Comparison of ENCODE assay signal across 19 mouse cellular contexts in genomic region chr8:121621879-121622278, GRCm38 (mm10). TPM values are rescaled to one million over a fixed set of nuclear protein-coding genes. Genes with fewer than 3 reads are reported as not detected.
DNase-seq lines count a peak whose midpoint lies in the region; ATAC-seq and TF ChIP-seq lines count a peak whose summit lies in the region.
"Had no signal": no experiment of that assay in that cellular context is flagged by ENCODE, and none has a peak within 500 bp of the region (broad histone marks: within the 10 kb centered on the region; RNA-seq: fewer than 3 reads in every experiment).

No protein-coding gene starts in this region.

- no peak overlapping the region for H3K27ac ChIP-seq in intestine, postnatal 0 days (ENCODE audit: low read depth, low read length)
- no peak overlapping the region for H3K27ac ChIP-seq in intestine, embryonic 15.5 days
- H3K27ac ChIP-seq in liver, postnatal 0 days (ENCODE audit: low read depth): no peak overlapping the region
- H3K27ac ChIP-seq in liver, embryonic 11.5 days (ENCODE audit: low read depth, low read length): no peak overlapping the region
- H3K27ac ChIP-seq in CH12.LX (ENCODE audit: insufficient read depth, low read depth): no peak overlapping the region
- H3K27ac ChIP-seq: embryonic facial prominence, embryonic 13.5 days; limb, embryonic 15.5 days; macrophage; midbrain, embryonic 12.5 days; neural tube, embryonic 15.5 days had no signal

- dilution Hi-C loops in CH12.LX (cut with MboI; ENCODE audit: extremely low pct_ligation_motif_present, extremely low pct_unique_long_range_greater_than_20kb, low sequenced_read_pairs): no loop called here

- TF ChIP-seq CTCF in intestine, postnatal 0 days (IDR thresholded peaks at IDR 0.05; ENCODE audit: low read depth): peak; percentile 54
- TF ChIP-seq CTCF in liver, postnatal 0 days (IDR thresholded peaks at IDR 0.05; ENCODE audit: low read depth): peak; percentile 34
- peak in 1 of 2 experiments; percentile 44; a peak in 2 of 4 replicates for TF ChIP-seq CTCF in CH12.LX (conservative IDR thresholded peaks at IDR 0.05 in 1 of 2, IDR thresholded peaks at IDR 0.05 in 1 of 2; ENCODE audit: low read depth in 2 of 2, low read length in 2 of 2)

- WGBS in intestine, postnatal 0 days: 66% methylated on average over 1 of the region's 1 CpGs
- 63% methylated on average over 1 of the region's 1 CpGs for WGBS in intestine, embryonic 15.5 days
- 46% methylated on average over 1 of the region's 1 CpGs for WGBS in liver, postnatal 0 days (ENCODE audit: insufficient replicate concordance)
- whole genome bisulfite sequencing in liver, embryonic 11.5 days: 54% methylated on average over 1 of the region's 1 CpGs

- H3K27me3 ChIP-seq in intestine, postnatal 0 days (replicated peaks; ENCODE audit: control insufficient read depth, insufficient read depth, low read length): no peaks in the 10 kb centered on the region
- no peaks in the 10 kb centered on the region for H3K27me3 ChIP-seq in intestine, embryonic 15.5 days (replicated peaks)
- no peaks in the 10 kb centered on the region for H3K27me3 ChIP-seq in liver, postnatal 0 days (ENCODE audit: insufficient read depth, low read length)
- H3K27me3 ChIP-seq in liver, embryonic 11.5 days (replicated peaks; ENCODE audit: control insufficient read depth, insufficient read depth, low read length): no peaks in the 10 kb centered on the region
- H3K27me3 ChIP-seq in CH12.LX (replicated peaks): peaks cover 92% of the 10 kb centered on the region
- H3K27me3 ChIP-seq: embryonic facial prominence, embryonic 13.5 days; heart, embryonic 12.5 days; limb, embryonic 15.5 days; midbrain, embryonic 12.5 days; neural tube, embryonic 15.5 days had no signal

- peaks cover 11% of the 10 kb centered on the region for H3K36me3 ChIP-seq in intestine, postnatal 0 days (ENCODE audit: control insufficient read depth, insufficient read depth)
- H3K36me3 ChIP-seq in intestine, embryonic 15.5 days: 0 out of 2 replicates have a peak, but pooled peaks cover 5% of the 10 kb centered on the region
- H3K36me3 ChIP-seq in liver, postnatal 0 days (replicated peaks; ENCODE audit: insufficient read depth, low read length): no peaks in the 10 kb centered on the region; the same call in 1 of the 2 replicates
- no peaks in the 10 kb centered on the region; the same call in 1 of the 2 replicates for H3K36me3 ChIP-seq in liver, embryonic 11.5 days (ENCODE audit: control insufficient read depth, insufficient read depth, low read length)
- H3K36me3 ChIP-seq in CH12.LX (replicated peaks in 1 of 2; ENCODE audit: control insufficient read depth in 1 of 2, insufficient read depth in 1 of 2, low read length in 1 of 2): no peaks in the 10 kb centered on the region

- H3K79me2 ChIP-seq in CH12.LX (replicated peaks; ENCODE audit: control insufficient read depth, extremely low read depth, insufficient read depth, poor library complexity, severe bottlenecking): no peaks in the 10 kb centered on the region

- ATAC-seq in intestine, postnatal 0 days: no peak
- no peak for ATAC-seq in intestine, embryonic 15.5 days
- ATAC-seq in liver, postnatal 0 days: no peak
- no peak for ATAC-seq in liver, embryonic 11.5 days (replicated peaks; ENCODE audit: low FRiP score)

- no peaks in the 10 kb centered on the region for H3K9me3 ChIP-seq in intestine, postnatal 0 days (ENCODE audit: control insufficient read depth)
- no peaks in the 10 kb centered on the region for H3K9me3 ChIP-seq in intestine, embryonic 15.5 days
- no peaks in the 10 kb centered on the region for H3K9me3 ChIP-seq in liver, postnatal 0 days (ENCODE audit: low read length)
- no peaks in the 10 kb centered on the region for H3K9me3 ChIP-seq in liver, embryonic 11.5 days (ENCODE audit: control insufficient read depth, low read length)
- H3K9me3 ChIP-seq in CH12.LX (replicated peaks; ENCODE audit: low read length): no peaks in the 10 kb centered on the region
- H3K9me3 ChIP-seq: embryonic facial prominence, embryonic 13.5 days; heart, embryonic 12.5 days; limb, embryonic 15.5 days; midbrain, embryonic 12.5 days; neural tube, embryonic 15.5 days had no signal

- TF ChIP-seq POLR2A in CH12.LX (IDR thresholded peaks at IDR 0.05; ENCODE audit: low read depth, low read length): no peak

- H3K4me3 ChIP-seq in intestine, postnatal 0 days (ENCODE audit: low read depth, low read length): no peak overlapping the region
- H3K4me3 ChIP-seq in intestine, embryonic 15.5 days (replicated peaks): no peak overlapping the region
- H3K4me3 ChIP-seq in liver, postnatal 0 days (ENCODE audit: low read depth, low read length): no peak overlapping the region
- H3K4me3 ChIP-seq in liver, embryonic 11.5 days (ENCODE audit: low read depth, low read length): no peak overlapping the region
- H3K4me3 ChIP-seq in CH12.LX (replicated peaks in 1 of 3; ENCODE audit: low read depth in 2 of 3, low read length in 2 of 3, poor library complexity in 1 of 3): no peak overlapping the region
- H3K4me3 ChIP-seq: embryonic facial prominence, embryonic 13.5 days; heart, embryonic 12.5 days; limb, embryonic 15.5 days; midbrain, embryonic 12.5 days; neural tube, embryonic 15.5 days had no signal

- H3K4me2 ChIP-seq in intestine, postnatal 0 days (replicated peaks; ENCODE audit: low read depth): no peak overlapping the region
- H3K4me2 ChIP-seq in intestine, embryonic 15.5 days (replicated peaks): no peak overlapping the region
- H3K4me2 ChIP-seq in liver, postnatal 0 days (ENCODE audit: low read depth, low read length): no peak overlapping the region
- H3K4me2 ChIP-seq in liver, embryonic 11.5 days: no peak overlapping the region
- no peak overlapping the region for H3K4me2 ChIP-seq in CH12.LX (ENCODE audit: insufficient read depth, low read depth, poor library complexity, severe bottlenecking)
- H3K4me2 ChIP-seq: embryonic facial prominence, embryonic 13.5 days; heart, embryonic 12.5 days; limb, embryonic 15.5 days; midbrain, embryonic 12.5 days; neural tube, embryonic 15.5 days had no signal

- in situ Hi-C loops in CH12.LX (cut with MboI; ENCODE audit: low pct_ligation_motif_present, low pct_unique_long_range_greater_than_20kb, low sequenced_read_pairs): no loop called here

- peaks cover 7% of the 10 kb centered on the region for H3K4me1 ChIP-seq in intestine, postnatal 0 days (replicated peaks; ENCODE audit: control insufficient read depth, insufficient read depth, low read length)
- H3K4me1 ChIP-seq in intestine, embryonic 15.5 days (replicated peaks): peaks cover 27% of the 10 kb centered on the region
- H3K4me1 ChIP-seq in liver, postnatal 0 days (ENCODE audit: insufficient read depth): peaks cover 17% of the 10 kb centered on the region
- peaks cover 6% of the 10 kb centered on the region for H3K4me1 ChIP-seq in liver, embryonic 11.5 days (replicated peaks; ENCODE audit: control insufficient read depth, insufficient read depth, low read length)
- H3K4me1 ChIP-seq in CH12.LX (ENCODE audit: control insufficient read depth in 1 of 2, insufficient read depth in 2 of 2): no peaks in the 10 kb centered on the region

- DNase-seq in liver, postnatal 0 days: no peak
- no peak for DNase-seq in liver, embryonic 11.5 days (ENCODE audit: low spot score)
- DNase-seq in CH12.LX (ENCODE audit: extremely low read depth): no peak
- DNase-seq in brain, adult 2 months (ENCODE audit: low read depth, low spot score): peak; percentile 60
- no peak for DNase-seq in right cerebral cortex, postnatal 25 days
- no peak for DNase-seq in thymus, adult 18-20 months
- DNase-seq: adrenal gland, postnatal 10 days; cerebellum, adult 2 months; gastrocnemius, postnatal 36 days; right cerebral cortex, postnatal 4 days; thymus, postnatal 4 days had no signal

- no peak for TF ChIP-seq EP300 in liver, postnatal 0 days (IDR thresholded peaks at IDR 0.05; ENCODE audit: low read depth)
- no peak for TF ChIP-seq EP300 in CH12.LX (IDR thresholded peaks at IDR 0.05; ENCODE audit: low read length)

- peak; percentile 30 for TF ChIP-seq RAD21 in CH12.LX (IDR thresholded peaks at IDR 0.05; ENCODE audit: low read depth, low read length)

- H3K9ac ChIP-seq in intestine, postnatal 0 days (ENCODE audit: low read depth, low read length): no peak overlapping the region
- H3K9ac ChIP-seq in intestine, embryonic 15.5 days: no peak overlapping the region
- H3K9ac ChIP-seq in liver, postnatal 0 days (replicated peaks): no peak overlapping the region
- no peak overlapping the region for H3K9ac ChIP-seq in liver, embryonic 11.5 days (ENCODE audit: low read depth, low read length)
- no peak overlapping the region for H3K9ac ChIP-seq in CH12.LX (ENCODE audit: insufficient read depth, low read depth)
- H3K9ac ChIP-seq: embryonic facial prominence, embryonic 13.5 days; heart, embryonic 12.5 days; limb, embryonic 15.5 days; midbrain, embryonic 12.5 days; neural tube, embryonic 15.5 days had no signal

TF ChIP-seq in CH12.LX, 34 proteins besides CTCF, POLR2A, EP300 and RAD21 (continues in another document):
- TF ChIP-seq SMC3 (IDR thresholded peaks at IDR 0.05; ENCODE audit: low read depth, low read length): peak; percentile 12; the same call in 1 of the 2 replicates

RNA-seq across cellular contexts. Expression of gene Zcchc14, which starts 30.8 kb away (rescaled TPM):
- polyA plus RNA-seq in intestine, postnatal 0 days (2015; fragmentation: Nextera tagmentation; extraction: Ambion mirVana): 6.9 and 8.3 TPM in 2 replicates
- polyA plus RNA-seq in intestine, embryonic 15.5 days (2015; fragmentation: Nextera tagmentation; extraction: Ambion mirVana): 10.7 and 11.2 TPM in 2 replicates
- polyA plus RNA-seq in liver, postnatal 0 days (2015; fragmentation: Nextera tagmentation; extraction: Ambion mirVana): 1.9 and 2.3 TPM in 2 replicates
- 6.2 and 7.3 TPM in 2 replicates for polyA plus RNA-seq in liver, embryonic 11.5 days (2014; fragmentation: Nextera tagmentation; extraction: Ambion mirVana)
- not detected in 2 replicates for total RNA-seq in CH12.LX (2012; rRNA removed)
- total RNA-seq in CH12.LX (2014; rRNA removed): not detected in 2 replicates
- not detected in 2 replicates for polyA plus RNA-seq in CH12.LX (2012; ENCODE audit: insufficient read length, low read depth)

RNA-seq across cellular contexts. Expression of gene Map1lc3b, which starts 31.7 kb away (rescaled TPM):
- polyA plus RNA-seq in intestine, postnatal 0 days (2015; fragmentation: Nextera tagmentation; extraction: Ambion mirVana): 264 and 267 TPM in 2 replicates
- 177 and 190 TPM in 2 replicates for polyA plus RNA-seq in intestine, embryonic 15.5 days (2015; fragmentation: Nextera tagmentation; extraction: Ambion mirVana)
- 205 and 222 TPM in 2 replicates for polyA plus RNA-seq in liver, postnatal 0 days (2015; fragmentation: Nextera tagmentation; extraction: Ambion mirVana)
- polyA plus RNA-seq in liver, embryonic 11.5 days (2014; fragmentation: Nextera tagmentation; extraction: Ambion mirVana): 161 and 167 TPM in 2 replicates
- 49.4 and 55.8 TPM in 2 replicates for total RNA-seq in CH12.LX (2012; rRNA removed)
- 48.9 and 53.7 TPM in 2 replicates for total RNA-seq in CH12.LX (2014; rRNA removed)
- 45.7 and 56.2 TPM in 2 replicates for polyA plus RNA-seq in CH12.LX (2012; ENCODE audit: insufficient read length, low read depth)

RNA-seq across cellular contexts. Expression of gene Fbxo31, which starts 43.3 kb away (rescaled TPM):
- polyA plus RNA-seq in intestine, postnatal 0 days (2015; fragmentation: Nextera tagmentation; extraction: Ambion mirVana): 4.5 and 5.6 TPM in 2 replicates
- 13.2 and 14.0 TPM in 2 replicates for polyA plus RNA-seq in intestine, embryonic 15.5 days (2015; fragmentation: Nextera tagmentation; extraction: Ambion mirVana)
- 12.3 and 13.9 TPM in 2 replicates for polyA plus RNA-seq in liver, postnatal 0 days (2015; fragmentation: Nextera tagmentation; extraction: Ambion mirVana)
- 23.8 and 23.9 TPM in 2 replicates for polyA plus RNA-seq in liver, embryonic 11.5 days (2014; fragmentation: Nextera tagmentation; extraction: Ambion mirVana)
- total RNA-seq in CH12.LX (2012; rRNA removed) (13.2 and 13.9 TPM in 2 replicates), CH12.LX (2014; rRNA removed) (9.2 and 14.2 TPM in 2 replicates)
- polyA plus RNA-seq in CH12.LX (2012; ENCODE audit: insufficient read length, low read depth): 24.7 and 31.9 TPM in 2 replicates
